Mouse (Mus musculus) spleen, postnatal 4 days (tissue): ENCODE data around the gene Vps53.
"Not testable (repeated sequence)": the region's sequence is repeated elsewhere in the genome, so short reads cannot be mapped to it uniquely, and the experiment has no call there.

ENCODE experiments used
- DNase-seq, 2 experiments: peaks; one replicate each; pipeline ENCODE4 v3.0.0; 2022; ENCODE audit warnings: low spot score in 2 of 2

Vps53 gene

GRCm38 (mm10) chr11:76020916-76021315 lies 158.5 kb downstream of the Vps53 start:
- DNase-seq = no peak

GRCm38 (mm10) chr11:76019879-76020278 lies 159.6 kb downstream of the Vps53 start:
- DNase-seq = no peak

GRCm38 (mm10) chr11:76015814-76016213 lies 163.6 kb downstream of the Vps53 start:
- no peak for DNase-seq

GRCm38 (mm10) chr11:76015251-76015650 lies 164.2 kb downstream of the Vps53 start:
- no peak for DNase-seq

GRCm38 (mm10) chr11:76010838-76011624 lies 168.4 kb downstream of the Vps53 start:
- DNase-seq = no peak

- peak in 1 of 2 experiments; percentile 44 for DNase-seq
These were observed 170.3 kb downstream of the Vps53 start for GRCm38 (mm10) chr11:76009101-76009500.

- DNase-seq = no peak
These were observed 171.3 kb downstream of the Vps53 start for GRCm38 (mm10) chr11:76008162-76008561.

- not testable (repeated sequence) for DNase-seq
These were observed 175.2 kb downstream of the Vps53 start for GRCm38 (mm10) chr11:76004276-76004675.

GRCm38 (mm10) chr11:76001237-76001878 lies 178.1 kb downstream of the Vps53 start:
- peak in 1 of 2 experiments; percentile 51 for DNase-seq

GRCm38 (mm10) chr11:76000701-76001100 lies 178.7 kb downstream of the Vps53 start:
- DNase-seq = no peak

- DNase-seq = peak; percentile 74 to 87
These were observed 179.8 kb downstream of the Vps53 start, which contains the start of gene 1700016K19Rik for GRCm38 (mm10) chr11:75999440-76000155. 1700016K19Rik (plus strand) TSS chr11:75999912.
